Mouse (Mus musculus) forebrain, embryonic 11.5 days (tissue): ENCODE measurements at regions not wholly inside any gene's neighbourhood (a gene's known extent, or its start where the extent isn't known, plus 50 kb on each side); places are given as distances from the start of the nearest gene placed in this dataset.

Source experiments
- ATAC-seq: fragments of 200-750 bp; cut with Nextera tagmentation; replicated peaks from 2 replicates; pipeline ENCODE4 v1.8.0; 2017; ENCODE audit warnings: moderate TSS enrichment; ENCODE audit not compliant: low FRiP score
- DNase-seq: peaks from one replicate; pipeline ENCODE4 v3.0.0-alpha.2; 2017; ENCODE audit warnings: low spot score
- H3K27ac ChIP-seq: fragments of 300-500 bp; sonication (generic); 2 replicates; pipeline ENCODE4 v1.5.1; 2014; ENCODE audit warnings: low read depth, low read length
- H3K27me3 ChIP-seq: fragments of 300-500 bp; sonication (generic); 2 replicates; pipeline ENCODE4 v1.6.1; 2014; ENCODE audit warnings: mild to moderate bottlenecking, low read length, mixed read lengths; ENCODE audit not compliant: control insufficient read depth, insufficient read depth
- H3K36me3 ChIP-seq: fragments of 300-500 bp; sonication (generic); 2 replicates; pipeline ENCODE4 v1.6.1; 2014; ENCODE audit warnings: mild to moderate bottlenecking, low read length, moderate library complexity, mixed read lengths; ENCODE audit not compliant: control insufficient read depth, insufficient read depth
- H3K4me1 ChIP-seq: fragments of 300-500 bp; sonication (generic); replicated peaks from 2 replicates; pipeline ENCODE4 v1.6.1; 2014; ENCODE audit warnings: low read length, mixed read lengths; ENCODE audit not compliant: control insufficient read depth, insufficient read depth
- H3K4me2 ChIP-seq: fragments of 300-500 bp; sonication (generic); 2 replicates; pipeline ENCODE4 v1.6.1; 2014; ENCODE audit warnings: low read depth, mild to moderate bottlenecking, low read length, moderate library complexity, mixed read lengths; ENCODE audit not compliant: severe bottlenecking
- H3K4me3 ChIP-seq: fragments of 300-500 bp; sonication (generic); 2 replicates; pipeline ENCODE4 v1.5.1; 2014; ENCODE audit warnings: low read depth, low read length
- H3K9ac ChIP-seq: fragments of 300-500 bp; sonication (generic); 2 replicates; pipeline ENCODE4 v1.6.1; 2014; ENCODE audit warnings: low read length
- H3K9me3 ChIP-seq: fragments of 300-500 bp; sonication (generic); 2 replicates; pipeline ENCODE4 v1.6.1; 2016; ENCODE audit warnings: low read length, mixed read lengths; ENCODE audit not compliant: control insufficient read depth
- WGBS: fragments of 180-500 bp; shearing (Covaris S2); extraction: QIAGEN DNeasy Blood & Tissue Kit; methylation state at CpG from one replicate; pipeline ENCODE4 v1.1.7; 2014; 5-methylcytosine and 5-hydroxymethylcytosine counted together

DNA sequence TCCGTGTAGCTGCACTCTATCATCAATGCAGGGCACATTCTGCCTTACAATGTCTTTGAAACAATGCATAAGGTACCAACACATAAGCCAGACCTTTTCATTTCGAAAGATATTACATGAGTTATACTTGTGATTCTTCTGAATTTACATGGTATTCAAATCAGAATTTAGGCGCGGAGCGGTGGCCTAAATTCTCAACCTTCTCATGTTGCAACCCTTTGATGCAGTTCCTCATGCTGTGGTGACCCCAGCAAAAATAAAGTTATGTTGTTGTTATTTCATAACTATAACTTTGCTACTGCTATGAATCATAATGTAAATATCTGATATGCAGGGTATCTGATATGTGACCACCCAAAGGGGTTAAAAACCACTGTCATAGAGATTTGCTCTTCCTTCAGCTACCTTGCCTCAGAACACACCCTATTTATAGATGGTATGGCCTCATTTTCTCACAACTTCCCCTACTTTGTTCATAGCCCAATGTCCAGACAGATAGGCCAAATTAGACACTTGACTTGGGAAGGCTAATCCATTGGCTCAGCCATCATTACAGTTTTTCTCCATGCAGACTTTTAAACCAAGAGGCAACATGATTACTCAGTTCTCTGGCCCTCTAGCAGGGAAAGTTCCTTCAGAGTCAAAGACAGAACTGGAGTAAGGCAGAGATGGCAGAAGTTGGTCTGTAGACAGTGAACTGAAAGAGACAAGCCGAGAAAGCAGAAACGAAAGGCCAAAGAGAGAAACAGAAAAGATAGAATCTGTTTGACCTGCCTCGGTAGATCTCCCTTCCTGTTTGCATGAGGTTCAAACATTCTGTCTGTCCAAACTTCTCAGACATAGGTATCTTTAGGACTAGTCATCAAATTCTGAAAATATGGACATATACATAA is 102.1 kb upstream of the Ppm1h start:
- no peak overlapping the region for H3K9ac ChIP-seq
- H3K27ac ChIP-seq: no peak overlapping the region
- DNase-seq (no peak), ATAC-seq (no peak)
- H3K4me1 ChIP-seq: no peaks in the 10 kb centered on the region
- 92% methylated on average over 8 of the region's 8 CpGs for WGBS
- no peaks in the 10 kb centered on the region for H3K9me3 ChIP-seq
- no peaks in the 10 kb centered on the region for H3K27me3 ChIP-seq
- no peaks in the 10 kb centered on the region for H3K36me3 ChIP-seq
- no peak overlapping the region for H3K4me2 ChIP-seq
- no peak overlapping the region for H3K4me3 ChIP-seq

DNA sequence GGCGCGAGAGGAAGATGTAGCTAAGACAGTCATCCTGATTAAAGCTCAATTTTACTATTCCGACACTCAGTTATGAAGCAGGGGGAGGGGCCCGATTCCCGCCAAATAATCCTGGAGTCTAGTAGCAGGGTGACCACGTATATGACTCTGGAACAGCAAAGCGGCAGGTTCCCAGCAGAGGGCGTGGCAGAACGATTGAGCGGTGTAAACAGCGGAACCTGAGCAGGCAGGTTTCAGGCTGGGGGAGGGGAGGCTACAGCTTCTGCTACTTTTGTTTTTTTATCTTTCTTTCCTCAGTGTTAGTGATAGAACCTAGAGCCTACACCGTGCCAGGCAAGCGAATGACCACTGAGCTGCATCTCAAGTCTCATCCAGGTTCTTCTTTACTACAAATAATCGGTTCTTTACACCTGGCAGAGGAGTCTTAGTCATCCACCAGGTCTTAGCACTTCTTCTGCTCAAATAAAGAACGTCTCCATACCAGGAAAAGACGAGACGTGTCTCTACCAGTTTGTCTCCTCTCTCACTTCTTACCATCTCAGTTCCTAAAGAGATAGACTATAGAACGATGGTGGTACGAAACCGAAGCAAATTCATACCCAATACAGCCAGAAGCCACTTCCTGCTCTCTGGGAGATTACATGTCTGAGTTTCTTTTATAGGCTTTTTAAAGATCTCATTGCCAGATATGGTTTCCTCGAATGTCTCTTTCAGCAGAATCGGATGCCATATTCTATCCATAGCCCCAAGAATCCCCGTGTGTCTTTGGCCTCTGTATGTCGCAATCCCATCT is 100.2 kb upstream of the Ppm1h start:
- Histone ChIP-seq H3K4me3 (no peak overlapping the region), H3K4me1 (no peaks in the 10 kb centered on the region), H3K9ac (no peak overlapping the region), H3K4me2 (no peak overlapping the region), H3K27ac (no peak overlapping the region), H3K27me3 (no peaks in the 10 kb centered on the region), H3K9me3 (no peaks in the 10 kb centered on the region), H3K36me3 (no peaks in the 10 kb centered on the region)
- ATAC-seq (no peak), DNase-seq (peak; percentile 54)
- 64% methylated on average over 24 of the region's 24 CpGs for WGBS

DNA sequence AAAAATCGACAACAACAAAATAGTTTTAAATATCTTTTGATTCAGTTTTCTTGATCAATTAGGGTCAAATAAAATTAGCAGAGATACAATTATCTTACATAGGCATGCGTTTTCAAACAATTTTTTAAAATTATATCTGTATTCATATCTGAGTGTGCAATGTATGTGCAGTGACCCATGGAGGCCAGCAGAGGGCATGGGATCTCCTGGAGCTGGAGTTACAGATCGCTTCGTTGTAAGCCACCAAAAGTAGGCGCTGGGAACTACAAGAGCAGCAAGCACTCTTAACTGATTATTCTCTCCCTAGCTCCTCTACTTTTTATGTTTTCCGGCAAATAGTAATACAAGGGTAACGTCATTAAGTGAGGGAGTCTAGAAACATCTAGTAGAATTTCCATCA is 97.5 kb upstream of the Ppm1h start:
- no peak overlapping the region for H3K27ac ChIP-seq
- no peaks in the 10 kb centered on the region for H3K36me3 ChIP-seq
- no peak overlapping the region for H3K9ac ChIP-seq
- no peak for ATAC-seq
- H3K27me3 ChIP-seq: no peaks in the 10 kb centered on the region
- H3K9me3 ChIP-seq: no peaks in the 10 kb centered on the region
- H3K4me3 ChIP-seq: no peak overlapping the region
- no peak for DNase-seq
- H3K4me1 ChIP-seq: no peaks in the 10 kb centered on the region
- WGBS: 88% methylated on average over 7 of the region's 7 CpGs
- no peak overlapping the region for H3K4me2 ChIP-seq

DNA sequence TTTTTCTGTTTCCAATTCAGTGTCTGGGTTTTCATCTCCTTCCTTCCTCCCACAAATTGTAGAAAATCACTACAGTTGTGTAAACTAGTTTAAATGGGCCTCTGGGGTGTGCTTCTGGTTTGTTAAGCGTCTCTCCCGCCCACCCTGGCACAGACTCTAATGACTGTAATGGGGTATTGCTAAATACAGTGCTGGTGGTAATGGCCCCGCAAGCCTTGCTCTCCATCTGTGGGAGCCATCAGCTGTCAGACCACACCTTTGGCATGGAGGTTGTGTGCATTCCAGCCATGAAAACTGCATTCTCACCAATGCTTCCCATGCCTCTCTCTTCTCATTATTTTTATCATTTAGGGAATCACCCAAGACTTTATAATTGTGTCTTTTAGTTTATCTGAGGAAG is 91.0 kb upstream of the Ppm1h start:
- Histone ChIP-seq H3K9me3 (no peaks in the 10 kb centered on the region), H3K4me2 (no peak overlapping the region), H3K27ac (no peak overlapping the region), H3K27me3 (no peaks in the 10 kb centered on the region), H3K4me1 (no peaks in the 10 kb centered on the region), H3K36me3 (no peaks in the 10 kb centered on the region), H3K4me3 (no peak overlapping the region), H3K9ac (no peak overlapping the region)
- 84% methylated on average over 3 of the region's 3 CpGs for WGBS
- DNase-seq (no peak), ATAC-seq (no peak)

DNA sequence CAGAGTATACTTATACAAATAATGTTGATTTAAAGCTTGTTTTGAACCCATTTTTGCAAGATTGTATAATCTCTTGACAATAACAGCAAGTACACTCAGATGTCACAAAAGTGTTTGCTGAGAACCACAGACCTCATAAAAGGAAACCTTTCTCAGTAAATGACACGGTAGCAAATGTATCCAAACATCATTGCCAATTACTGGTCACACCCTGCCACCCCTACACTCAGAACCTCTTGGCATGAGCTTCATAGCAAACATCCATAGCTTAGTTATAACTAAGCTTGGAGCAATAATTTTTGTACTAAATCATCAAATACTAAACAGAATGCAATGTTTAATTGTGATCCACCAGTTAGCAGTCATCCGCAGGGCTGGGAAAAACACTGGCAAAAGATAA is 79.1 kb upstream of the Ppm1h start:
- no peaks in the 10 kb centered on the region for H3K9me3 ChIP-seq
- no peak for ATAC-seq
- H3K36me3 ChIP-seq: no peaks in the 10 kb centered on the region
- H3K4me3 ChIP-seq: no peak overlapping the region
- no peaks in the 10 kb centered on the region for H3K4me1 ChIP-seq
- no peak for DNase-seq
- 82% methylated on average over 2 of the region's 2 CpGs for WGBS
- H3K4me2 ChIP-seq: no peak overlapping the region
- no peaks in the 10 kb centered on the region for H3K27me3 ChIP-seq
- H3K9ac ChIP-seq: no peak overlapping the region
- no peak overlapping the region for H3K27ac ChIP-seq

DNA sequence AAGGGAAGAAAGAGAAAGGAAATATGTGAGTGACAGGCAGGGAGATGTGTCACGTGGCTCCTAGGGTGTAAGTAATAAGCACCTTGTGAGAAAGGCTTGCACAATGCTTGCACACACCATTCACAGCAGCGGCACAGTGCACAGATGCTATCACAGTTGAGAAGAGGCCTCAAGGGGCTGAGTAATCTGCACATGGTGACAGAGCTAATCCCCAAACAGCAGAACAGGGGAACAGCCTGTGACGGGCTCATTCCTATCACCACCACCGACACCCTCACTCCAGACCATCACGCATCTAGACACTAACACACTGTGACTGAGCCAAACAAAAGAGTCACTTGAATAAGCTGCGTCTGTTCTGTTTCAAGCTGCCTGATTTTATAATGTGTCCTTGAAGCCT is 76.2 kb upstream of the Ppm1h start:
- DNase-seq: no peak

DNA sequence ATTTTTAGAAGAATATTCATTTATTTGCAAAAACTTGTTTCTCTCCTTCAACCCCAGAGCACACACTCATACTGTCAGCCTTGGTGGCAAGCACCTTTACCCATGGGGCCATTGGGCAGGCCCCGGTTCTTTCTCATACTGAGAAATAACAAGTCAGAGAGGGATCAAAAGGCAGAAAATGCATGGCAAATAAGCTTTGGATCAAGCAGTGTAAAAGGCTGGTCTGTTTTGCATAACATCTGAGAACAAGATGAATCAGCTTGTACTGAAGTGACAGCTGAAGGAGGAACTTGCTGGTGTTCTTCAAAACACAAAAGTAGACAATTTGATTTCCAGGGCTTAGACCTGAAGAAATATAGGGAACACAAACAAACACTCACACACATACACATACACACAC is 74.6 kb upstream of the Ppm1h start:
- Histone ChIP-seq H3K4me1 (no peaks in the 10 kb centered on the region), H3K9me3 (no peaks in the 10 kb centered on the region), H3K9ac (no peak overlapping the region), H3K36me3 (no peaks in the 10 kb centered on the region), H3K4me2 (no peak overlapping the region), H3K4me3 (no peak overlapping the region), H3K27ac (no peak overlapping the region), H3K27me3 (no peaks in the 10 kb centered on the region)
- 94% methylated on average over 1 of the region's 1 CpGs for WGBS
- ATAC-seq: no peak
- no peak for DNase-seq

More for the DNA sequence above, 76.2 kb upstream of the Ppm1h start:
- Histone ChIP-seq H3K27ac (no peak overlapping the region), H3K4me3 (no peak overlapping the region), H3K36me3 (no peaks in the 10 kb centered on the region), H3K9me3 (no peaks in the 10 kb centered on the region), H3K4me1 (no peaks in the 10 kb centered on the region), H3K9ac (no peak overlapping the region), H3K27me3 (no peaks in the 10 kb centered on the region), H3K4me2 (no peak overlapping the region)
- 41% methylated on average over 6 of the region's 6 CpGs for WGBS
- peak; percentile 56; the same call in 1 of the 2 replicates for ATAC-seq

DNA sequence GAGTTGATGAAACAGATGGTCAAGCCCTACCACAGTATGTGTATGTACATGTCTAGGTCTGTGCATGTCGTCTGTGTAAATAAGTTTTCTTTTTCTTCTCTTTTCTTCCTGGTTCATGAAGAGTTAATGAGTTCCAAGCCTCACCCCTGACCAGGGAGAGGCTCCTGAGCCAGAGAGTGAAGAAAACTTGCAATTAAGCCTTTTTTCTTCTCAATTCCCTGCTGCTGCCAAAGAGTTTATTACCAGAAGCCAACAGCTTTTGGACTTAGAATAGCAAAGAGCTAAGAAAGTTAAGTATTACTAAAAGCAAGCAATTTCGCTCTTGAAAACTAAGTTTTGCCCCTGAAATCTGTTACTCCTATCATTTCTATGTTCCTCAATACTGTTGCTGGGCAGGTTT is 65.3 kb upstream of the Ppm1h start:
- no peak overlapping the region for H3K4me3 ChIP-seq
- ATAC-seq (no peak), DNase-seq (no peak)
- H3K4me1 ChIP-seq: no peaks in the 10 kb centered on the region
- H3K36me3 ChIP-seq: no peaks in the 10 kb centered on the region
- no peak overlapping the region for H3K9ac ChIP-seq
- WGBS: 80% methylated on average over 2 of the region's 2 CpGs
- no peaks in the 10 kb centered on the region for H3K9me3 ChIP-seq
- H3K27me3 ChIP-seq: no peaks in the 10 kb centered on the region
- no peak overlapping the region for H3K27ac ChIP-seq
- H3K4me2 ChIP-seq: no peak overlapping the region
